Mouse (Mus musculus) frontal cortex, adult (tissue): Measurements from ENCODE around the gene Sgms1.

Source experiments
- ATAC-seq: cut with Nextera tagmentation; 2 replicates; pipeline ENCODE4 v1.9.2; 2017; ENCODE audit warnings: mild to moderate bottlenecking, moderate library complexity, mixed read lengths; ENCODE audit not compliant: low TSS enrichment

The Sgms1 gene

DNA sequence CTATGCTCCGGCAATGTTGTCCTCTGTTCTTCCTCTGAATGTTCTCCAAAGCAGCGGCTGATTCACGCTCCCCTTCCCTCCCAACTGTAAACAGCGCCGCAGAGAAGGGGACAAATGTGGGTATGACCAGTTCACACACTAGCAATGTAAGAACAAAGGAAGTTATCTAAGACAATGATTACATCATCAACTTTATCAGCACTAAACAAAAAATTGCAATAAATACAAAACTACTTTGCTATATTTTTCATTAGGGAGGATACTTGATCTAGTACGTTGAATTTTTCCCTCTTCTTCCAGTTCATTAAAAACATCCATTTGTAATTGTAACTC lies 119.7 kb downstream of the Sgms1 start:
- ATAC-seq: no peak

GRCm38 (mm10) chr19:32269141-32269843 lies 120.2 kb downstream of the Sgms1 start:
- peak; percentile 32 for ATAC-seq

DNA sequence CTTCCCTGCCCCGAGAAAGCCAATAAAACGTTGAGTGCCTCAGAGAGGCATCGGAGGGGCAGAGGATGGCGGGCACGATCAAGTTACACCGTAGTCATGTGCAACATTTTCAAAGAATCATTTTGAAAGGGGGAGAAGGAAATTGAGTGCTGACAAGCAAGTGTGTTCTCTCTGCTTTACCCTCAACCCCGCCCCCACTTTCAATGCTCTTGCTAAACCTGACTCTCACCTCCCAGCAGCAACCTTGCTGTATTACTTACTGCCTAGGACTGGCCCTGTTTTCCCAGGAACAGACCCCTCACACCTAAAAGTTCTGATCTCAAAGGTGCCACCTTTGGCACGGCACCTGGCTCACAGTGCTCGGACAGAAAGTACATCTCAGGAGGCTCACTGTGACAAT lies 121.0 kb downstream of the Sgms1 start:
- no peak for ATAC-seq

DNA sequence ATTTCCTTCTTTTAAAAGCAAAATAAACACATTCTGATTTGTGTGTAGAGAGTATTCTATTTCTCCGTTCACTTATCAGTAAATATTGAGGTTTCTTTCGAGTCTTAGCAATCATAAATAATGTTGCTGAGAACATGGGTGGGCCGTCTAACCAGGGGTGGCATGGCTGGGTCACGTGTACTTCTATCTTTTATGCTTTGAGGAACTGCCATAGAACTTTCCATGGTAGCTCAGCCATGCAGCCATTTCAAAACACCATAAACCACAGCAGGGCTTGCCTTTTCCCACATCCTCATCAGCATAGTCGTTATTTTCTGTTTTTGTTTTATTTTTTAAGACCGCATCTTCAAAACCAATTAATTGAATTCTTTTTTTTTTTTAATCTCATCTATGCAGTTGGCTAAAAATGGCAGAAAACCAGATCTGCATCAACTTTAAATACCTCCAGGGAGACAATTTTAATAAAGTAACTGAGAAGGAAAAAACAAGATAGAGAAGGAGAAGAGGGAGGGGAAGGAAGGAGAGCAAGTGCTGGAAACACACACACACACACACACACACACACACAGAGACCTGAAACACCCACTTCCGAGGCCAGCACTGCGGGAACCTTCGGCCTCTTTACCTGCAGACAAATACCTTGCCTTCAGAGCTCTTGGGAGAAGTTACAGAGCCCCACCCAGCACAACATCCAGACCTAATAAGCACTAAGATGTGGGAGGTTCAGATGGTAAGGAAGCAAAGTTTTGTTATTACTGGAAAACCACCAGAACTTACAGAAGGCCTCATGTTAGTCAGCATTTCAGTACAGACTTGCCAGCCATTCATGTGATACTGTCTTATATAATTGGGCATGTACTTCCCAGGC lies 122.9 kb downstream of the Sgms1 start:
- ATAC-seq: peak; percentile 79

GRCm38 (mm10) chr19:32263753-32264152 lies 125.8 kb downstream of the Sgms1 start:
- no peak for ATAC-seq

DNA sequence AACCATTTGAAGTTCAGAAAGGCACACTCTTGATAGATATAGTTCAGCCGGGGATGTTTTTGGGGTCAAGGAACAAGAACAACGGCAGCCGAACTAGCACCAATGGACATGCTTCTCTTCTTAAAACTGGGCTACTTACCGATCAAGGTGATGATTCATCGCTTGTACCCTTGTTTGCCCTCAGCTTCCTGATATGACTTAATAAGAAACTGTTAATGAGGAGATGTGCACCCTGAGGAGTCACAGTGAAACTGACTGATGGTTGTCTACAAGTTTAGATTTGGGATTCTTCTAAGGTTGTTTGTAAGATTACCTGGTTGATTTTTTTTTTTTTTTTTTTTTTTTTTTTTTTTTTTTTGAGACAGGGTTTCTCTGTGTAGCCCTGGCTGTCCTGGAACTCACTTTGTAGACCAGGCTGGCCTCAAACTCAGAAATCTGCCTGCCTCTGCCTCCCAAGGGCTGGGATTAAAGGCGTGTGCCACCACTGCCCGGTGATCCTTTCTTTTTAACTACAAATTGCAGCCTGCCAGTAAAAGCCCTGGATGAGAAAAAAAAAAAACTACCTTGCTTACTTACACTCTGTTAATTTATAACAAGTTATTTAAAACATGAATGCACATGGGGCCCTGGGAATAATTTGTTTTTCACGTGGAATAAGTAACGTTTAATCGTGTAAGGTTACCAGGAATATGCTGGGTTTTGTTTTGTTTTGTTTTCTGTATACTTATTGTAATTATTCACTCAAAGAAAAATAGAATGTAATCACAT lies 126.5 kb downstream of the Sgms1 start:
- no peak for ATAC-seq

DNA sequence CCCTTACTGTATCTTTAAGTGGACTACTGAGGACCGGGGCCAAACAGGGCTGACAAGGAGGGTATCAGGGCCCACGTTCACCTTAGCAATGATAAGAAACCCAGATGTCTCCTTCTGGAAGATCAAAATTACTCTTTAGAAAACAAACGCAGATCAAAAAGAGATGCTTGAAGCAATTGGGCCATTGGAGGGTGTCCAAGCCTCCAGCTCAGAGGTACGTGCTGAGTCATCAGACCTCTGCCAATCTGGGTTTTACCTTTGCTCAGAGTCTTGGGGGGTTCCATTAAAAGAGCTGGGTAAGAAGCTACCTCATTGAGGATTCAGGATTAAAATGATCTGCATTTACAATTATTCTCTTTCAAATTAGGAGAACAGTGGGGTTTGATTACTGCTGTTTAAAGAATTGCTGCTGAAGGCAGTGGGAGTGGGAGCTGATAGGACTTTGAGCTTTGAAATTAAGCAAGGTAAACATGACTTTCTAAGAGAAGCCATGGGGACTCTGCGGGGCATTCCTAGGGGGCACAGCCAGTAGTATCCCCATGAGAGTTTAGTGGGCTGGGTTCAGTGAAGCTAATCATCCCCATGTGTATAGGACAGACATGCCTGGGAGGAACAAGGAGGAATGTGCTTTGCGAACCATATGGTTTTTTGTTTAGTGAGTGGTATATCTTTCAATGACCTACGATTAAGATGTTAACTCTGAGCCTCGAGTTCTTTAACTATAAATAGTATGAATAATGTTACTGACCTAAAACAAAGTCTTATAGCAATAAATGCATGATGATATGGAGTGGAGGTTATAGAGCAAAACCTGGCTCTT lies 128.4 kb downstream of the Sgms1 start:
- ATAC-seq: no peak

GRCm38 (mm10) chr19:32259830-32260229 lies 129.7 kb downstream of the Sgms1 start:
- ATAC-seq: no peak

GRCm38 (mm10) chr19:32259048-32259447 lies 130.5 kb downstream of the Sgms1 start:
- no peak for ATAC-seq

- peak; percentile 29; the same call in 1 of the 2 replicates for ATAC-seq
Measured at GRCm38 (mm10) chr19:32258146-32258545, 131.4 kb downstream of the Sgms1 start.

DNA sequence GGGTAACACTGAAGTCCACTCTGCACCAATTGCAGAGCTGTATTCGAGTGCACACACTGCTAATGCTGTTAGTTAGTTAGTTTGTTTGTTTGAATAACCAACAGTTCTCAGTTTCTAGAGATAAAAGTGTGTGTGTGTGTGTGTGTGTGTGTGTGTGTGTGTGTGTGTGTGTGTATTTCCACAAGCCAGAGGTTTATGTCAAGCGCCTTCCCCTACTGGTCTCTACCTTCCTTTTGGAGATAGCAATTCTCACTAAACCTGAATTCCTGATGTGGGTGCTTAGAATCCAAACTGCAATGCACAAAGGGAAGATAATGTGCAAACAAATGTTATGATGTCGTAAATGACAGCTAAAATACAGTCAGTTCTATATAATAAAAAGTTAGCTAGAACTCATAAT lies 131.9 kb downstream of the Sgms1 start:
- ATAC-seq: no peak

DNA sequence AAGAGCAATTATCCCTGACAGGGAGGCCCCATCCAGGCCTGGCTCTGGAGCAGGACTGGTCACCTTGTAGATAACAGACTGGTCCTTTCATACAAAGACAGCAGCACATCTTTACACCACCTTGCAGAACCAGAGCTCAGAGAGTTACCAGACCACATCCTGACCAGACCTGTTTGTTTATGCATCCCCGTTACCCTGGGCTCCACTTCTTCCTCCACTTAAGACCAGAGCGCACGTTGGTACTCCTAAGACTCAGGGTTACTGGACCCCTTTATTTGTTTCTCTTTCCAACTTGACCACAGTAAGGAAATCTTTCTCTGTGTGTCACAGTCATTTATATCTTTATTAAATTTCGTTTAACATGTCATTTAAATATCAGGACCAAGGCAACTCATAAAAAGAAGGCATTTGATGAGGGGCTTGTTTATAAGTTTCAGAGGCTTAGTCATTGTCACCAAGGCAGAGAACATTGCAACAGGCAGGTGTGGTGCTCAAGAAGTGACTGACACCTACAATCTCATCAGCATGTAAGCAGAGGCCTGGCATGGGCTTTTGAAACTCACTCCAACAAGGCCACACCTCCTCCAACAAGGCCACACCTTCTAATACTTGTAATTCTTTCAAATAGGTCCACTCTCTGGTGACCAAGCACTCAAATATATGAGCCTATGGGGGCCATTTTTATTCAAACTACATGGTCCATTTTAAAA lies 132.7 kb downstream of the Sgms1 start:
- ATAC-seq: no peak

DNA sequence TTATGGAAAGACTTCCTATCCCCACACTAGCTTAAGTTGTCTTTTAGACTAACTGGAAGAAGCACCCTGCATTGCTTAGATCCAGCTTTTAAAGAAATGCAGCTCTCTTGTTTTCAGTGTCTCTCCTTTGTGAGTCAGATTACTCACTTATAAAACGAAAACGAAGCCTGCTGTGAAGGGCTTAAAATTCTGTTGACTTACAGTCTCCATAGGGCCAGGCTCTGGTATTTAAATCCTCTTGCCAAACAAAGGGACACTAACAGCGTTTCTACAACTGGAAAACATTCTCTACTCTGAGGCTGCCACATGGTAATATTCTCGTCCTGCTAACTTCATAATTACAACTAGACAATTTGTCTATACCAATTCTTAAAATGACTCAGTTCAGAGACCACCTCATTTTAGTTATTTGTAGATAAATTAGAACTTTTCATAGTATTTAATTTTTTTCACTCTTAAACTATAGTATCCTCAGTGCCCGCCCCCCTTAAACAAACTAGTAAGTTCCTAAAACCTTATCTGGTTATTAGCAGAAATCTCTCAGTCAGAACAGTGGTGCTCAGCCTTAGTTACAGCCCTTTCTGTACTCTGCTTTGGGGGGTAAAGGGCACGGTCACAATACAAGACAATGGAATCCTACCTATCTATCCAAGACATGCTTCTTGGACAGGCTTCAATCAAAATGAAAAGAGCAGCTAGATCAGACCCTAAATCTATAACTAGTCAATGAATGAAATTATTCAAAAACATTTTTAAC lies 133.9 kb downstream of the Sgms1 start:
- no peak for ATAC-seq

DNA sequence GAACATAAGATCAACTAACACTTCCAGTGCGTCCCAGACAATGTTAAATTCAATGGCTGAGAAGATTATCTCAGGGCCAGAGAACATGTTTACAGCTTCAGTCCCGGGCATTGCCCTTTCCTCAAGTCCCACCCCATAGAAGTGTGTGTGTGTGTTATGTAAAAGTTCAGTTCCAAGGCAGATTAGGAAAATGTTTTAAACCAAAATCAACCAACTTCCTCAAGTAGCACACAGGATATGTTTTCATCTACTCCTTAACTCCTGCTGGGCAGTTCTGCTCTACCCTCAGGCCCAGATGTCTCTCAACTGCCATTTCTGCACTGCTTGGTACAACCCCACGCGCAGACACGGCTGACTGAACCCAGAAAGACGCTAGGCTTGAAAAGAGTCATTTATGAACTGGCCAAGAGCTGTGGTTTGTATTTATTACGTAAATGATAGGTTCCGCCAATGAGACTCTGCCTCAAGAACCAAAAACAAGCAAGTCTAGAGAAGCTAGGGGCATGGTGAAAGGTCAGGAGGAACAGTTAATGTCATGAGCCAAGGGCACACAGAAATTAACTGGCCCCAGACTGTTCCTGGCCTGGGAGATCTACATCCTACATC lies 134.7 kb downstream of the Sgms1 start:
- ATAC-seq: no peak

DNA sequence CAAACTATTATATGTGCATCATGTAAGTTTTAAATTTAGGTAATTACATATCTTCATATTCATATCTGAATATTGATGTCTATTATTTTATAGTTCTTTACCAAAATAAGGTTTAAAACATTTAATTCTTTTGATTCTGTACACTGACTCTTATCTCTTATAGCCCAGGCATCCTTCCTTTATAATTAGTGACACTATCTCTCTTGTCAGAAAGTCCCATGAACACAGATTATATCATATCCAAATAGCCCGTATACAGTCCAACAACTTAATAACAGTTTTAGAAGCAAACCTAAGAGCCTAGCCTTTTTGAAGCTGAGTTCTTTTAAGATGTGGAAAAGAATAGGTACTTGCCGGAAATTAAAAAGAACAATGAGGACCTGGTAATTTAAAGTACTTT lies 135.3 kb downstream of the Sgms1 start:
- no peak for ATAC-seq

DNA sequence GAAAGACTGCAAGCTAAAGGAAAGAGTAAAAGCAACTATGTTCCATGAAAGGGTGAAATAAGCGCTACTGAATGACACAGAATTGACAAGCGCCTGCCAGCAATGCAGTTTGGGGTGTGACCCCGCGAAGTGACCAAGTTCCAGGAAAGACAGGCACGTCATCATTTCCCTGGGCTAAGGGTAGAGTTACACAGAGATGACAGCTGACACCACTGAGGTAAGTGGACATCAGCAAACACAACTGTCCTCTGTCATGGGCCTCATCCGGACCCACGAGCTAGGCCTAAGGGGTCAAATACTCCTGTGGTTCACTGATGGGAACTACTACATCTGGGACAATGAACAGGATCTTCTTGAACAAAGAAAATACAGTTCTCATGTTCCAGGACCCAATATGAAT lies 136.5 kb downstream of the Sgms1 start:
- ATAC-seq: no peak

DNA sequence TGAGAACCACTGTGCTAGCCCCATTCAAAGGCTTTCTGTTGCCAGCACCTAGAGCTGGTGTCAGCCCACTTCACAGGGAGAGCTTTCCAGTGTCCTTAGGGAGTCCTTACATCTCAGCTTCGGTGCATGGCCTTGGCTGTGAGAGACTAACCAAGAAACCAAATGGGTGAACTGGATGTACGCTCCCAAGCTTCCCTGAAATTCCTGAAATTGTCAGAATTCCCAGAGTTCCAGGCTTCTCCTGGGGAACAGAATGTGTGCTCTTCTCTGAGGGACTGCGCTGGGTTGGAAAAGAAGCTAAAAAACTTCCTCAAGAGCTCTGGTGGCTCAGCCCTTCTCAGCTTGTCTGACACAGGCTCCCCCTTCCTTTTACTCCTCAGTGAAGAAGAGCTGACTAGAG lies 137.1 kb downstream of the Sgms1 start:
- ATAC-seq: no peak

- no peak for ATAC-seq
Measured at GRCm38 (mm10) chr19:32249181-32250130, 140.1 kb downstream of the Sgms1 start.

DNA sequence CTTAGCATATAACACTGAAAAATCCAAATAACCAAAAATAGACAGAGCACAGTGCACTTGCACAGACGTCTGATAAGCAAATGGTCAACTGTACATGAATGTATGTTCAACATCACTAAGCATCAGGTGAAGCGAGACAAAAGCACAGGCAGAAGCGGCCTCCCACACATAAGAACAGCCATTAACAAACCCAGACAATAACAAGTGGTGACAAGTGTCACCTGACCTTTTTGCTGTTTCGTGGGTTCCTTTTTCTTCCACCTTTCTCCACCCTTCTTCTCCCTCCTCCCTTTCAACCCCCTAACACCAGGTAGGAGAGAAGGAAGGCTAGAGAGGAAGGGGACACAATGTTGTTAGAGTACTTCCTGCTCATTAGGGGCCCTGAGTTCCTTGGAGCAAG lies 144.6 kb downstream of the Sgms1 start:
- no peak for ATAC-seq
